Mouse (Mus musculus) small intestine, adult 2 months (tissue): ENCODE results near the gene Gabpb1.

ENCODE experiments used
- CTCF ChIP-seq: fragments of 200-500 bp; IDR thresholded peaks from 2 replicates; pipeline ENCODE4 v1.5.1; 2012; ENCODE audit warnings: low read depth, mild to moderate bottlenecking, control low read depth, inconsistent platforms, low read length, moderate library complexity, mixed read lengths; ENCODE audit not compliant: insufficient replicate concordance, insufficient read length; ENCODE audit errors: extremely low read depth
- POLR2A ChIP-seq: fragments of 200-500 bp; IDR thresholded peaks from 2 replicates; pipeline ENCODE4 v1.6.1; 2012; ENCODE audit warnings: low read depth, mild to moderate bottlenecking, control low read depth, inconsistent platforms, low read length, moderate library complexity

GRCm38 (mm10) chr2:126677366-126677765, 1.2 kb upstream of the Gabpb1 start:
- TF ChIP-seq CTCF: no peak
- TF ChIP-seq POLR2A: no peak
